Mouse (Mus musculus) cerebellum, adult 11 months (tissue): ENCODE data around the gene Vmn2r66.

ENCODE experiments used
- DNase-seq: peaks from one replicate; pipeline ENCODE4 v3.0.0; 2022

The Vmn2r66 gene

GRCm38 (mm10) chr7:85012168-85012567 lies at the start of gene Vmn2r66:
Vmn2r66 (minus strand) TSS chr7:85012268.
- DNase-seq, result no peak

- DNase-seq, result no peak
Observed at GRCm38 (mm10) chr7:84996694-84997093, 15.4 kb downstream of the Vmn2r66 start.

- DNase-seq, result no peak
Observed at GRCm38 (mm10) chr7:84964015-84964414, 48.1 kb downstream of the Vmn2r66 start, which contains the start of gene Vmn2r65. Vmn2r65 (minus strand) TSS chr7:84964115.
